Comparison of ENCODE assay signal across 8 mouse cellular contexts in the genomic region with DNA sequence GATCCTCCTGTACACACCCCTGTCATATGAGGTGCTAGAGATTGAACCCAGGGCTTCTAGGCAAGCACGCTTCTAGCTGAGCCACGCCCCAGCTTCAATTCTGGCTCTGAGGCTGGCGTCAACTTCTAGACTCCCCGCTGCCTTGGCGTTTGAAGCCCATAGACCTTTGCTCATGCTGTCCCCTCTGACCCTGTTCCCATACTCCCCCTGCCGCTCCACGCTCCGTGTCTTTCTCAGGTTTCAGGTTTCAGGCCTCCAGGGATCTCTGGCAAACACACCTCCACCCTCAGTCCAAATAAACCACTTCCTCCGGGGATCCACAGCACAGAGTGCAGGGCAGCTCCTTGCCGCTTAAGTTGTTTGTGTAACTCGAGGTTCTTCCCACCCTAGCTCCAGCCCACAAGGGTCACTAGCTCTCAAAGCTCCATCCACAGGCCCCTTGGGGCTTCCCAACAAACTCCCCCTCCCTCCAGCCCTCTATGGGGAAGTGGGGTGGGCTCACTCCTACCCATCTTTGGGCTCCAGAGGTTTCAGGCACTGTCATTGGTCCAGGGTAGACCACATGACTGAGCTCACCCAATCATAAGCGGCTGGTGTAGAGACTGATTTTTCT. TPM values are rescaled to one million over a fixed set of nuclear protein-coding genes. Genes with fewer than 3 reads are reported as not detected.
DNase-seq lines count a peak whose midpoint lies in the region; ATAC-seq and TF ChIP-seq lines count a peak whose summit lies in the region.

No protein-coding gene starts in this region.

- ATAC-seq in megakaryocyte-erythroid progenitor cell, adult 5-6 weeks (replicated peaks; ENCODE audit: low FRiP score, low TSS enrichment, poor library complexity, severe bottlenecking) = 0 out of 2 replicates have a peak, but pooled peaks have one; percentile 23

- intact Hi-C loops in gastrocnemius, adult 2 months (cut with DNase I) = no loop called here

- peak overlapping the region; percentile 73 for H3K27ac ChIP-seq in gastrocnemius, adult 2 months

- no peak for TF ChIP-seq CTCF in gastrocnemius, adult 2 months (IDR thresholded peaks at IDR 0.05)

- H3K4me3 ChIP-seq in gastrocnemius, adult 2 months = peak overlapping the region; percentile 59

- DNase-seq in gastrocnemius, adult 2 months = peak; percentile 56
- DNase-seq in gastrocnemius, adult 8-10 months (ENCODE audit: low spot score in 2 of 2) = no peak
- peak; percentile 95 for DNase-seq in ES-CJ7 (ENCODE audit: low read depth, low spot score)
- peak; percentile 65 to 72 for DNase-seq in heart, adult 9 months (ENCODE audit: low spot score in 2 of 2)
- peak; percentile 73 for DNase-seq in kidney, postnatal 14 days
- no peak for DNase-seq in cerebellum, postnatal 10 days
- no peak for DNase-seq in right cerebral cortex, postnatal 10 days (ENCODE audit: low spot score in 2 of 2)

RNA-seq across cellular contexts. Expression of gene Clic4, which starts 20.0 kb away (rescaled TPM):
- total RNA-seq in gastrocnemius, adult 2 months (2021) = 10 to 100 TPM; 16.9 to 33.9 TPM
- total RNA-seq in gastrocnemius, adult 8-10 months (2022) = 10 to 100 TPM; 16.8 to 27.9 (median 18.1) TPM
- total RNA-seq in megakaryocyte-erythroid progenitor cell, adult 5-6 weeks (2014; fragmentation: Nextera tagmentation) = 77.8 and 83.9 TPM in 2 replicates
- total RNA-seq in megakaryocyte-erythroid progenitor cell, adult 5-6 weeks (2017) = 79.0 and 86.0 TPM in 2 replicates

Comparison
In these comparisons a context has a peak if more than half of its experiments do, and no peak if none do; other contexts are left out.
1. DNase-seq: peak in gastrocnemius, adult 2 months (single experiment), ES-CJ7 (single experiment), heart, adult 9 months (2 of 2) and kidney, postnatal 14 days (single experiment); none in gastrocnemius, adult 8-10 months (0 of 2), cerebellum, postnatal 10 days (0 of 2) and right cerebral cortex, postnatal 10 days (0 of 2).